Mouse (Mus musculus) limb, embryonic 13.5 days (tissue): ENCODE measurements around the gene Glis2. TPM values are rescaled to one million over a fixed set of nuclear protein-coding genes. Genes with fewer than 3 reads are reported as not detected.
A peak's percentile ranks its signal among the peaks of the same experiment; 100 is the strongest.
"Not testable (repeated sequence)": the region's sequence is repeated elsewhere in the genome, so short reads cannot be mapped to it uniquely, and the experiment has no call there.

Experiments
- ATAC-seq: fragments of 200-750 bp; cut with Nextera tagmentation; 2 replicates; pipeline ENCODE4 v1.8.0; 2017; ENCODE audit warnings: low read depth, moderate number of reproducible peaks, moderate TSS enrichment; ENCODE audit not compliant: low FRiP score
- H3K27ac ChIP-seq: fragments of 300-500 bp; sonication (generic); 2 replicates; pipeline ENCODE4 v1.5.1; 2015; ENCODE audit warnings: inconsistent platforms, mild to moderate bottlenecking, moderate library complexity
- H3K27me3 ChIP-seq: fragments of 300-500 bp; sonication (generic); 2 replicates; pipeline ENCODE4 v1.6.1; 2015; ENCODE audit warnings: mild to moderate bottlenecking, inconsistent platforms
- H3K36me3 ChIP-seq: fragments of 300-500 bp; sonication (generic); 2 replicates; pipeline ENCODE4 v1.6.1; 2015; ENCODE audit warnings: inconsistent platforms, mild to moderate bottlenecking, moderate library complexity
- H3K4me1 ChIP-seq: fragments of 300-500 bp; sonication (generic); 2 replicates; pipeline ENCODE4 v1.6.1; 2015; ENCODE audit warnings: inconsistent platforms
- H3K4me2 ChIP-seq: fragments of 300-500 bp; sonication (generic); replicated peaks from 2 replicates; pipeline ENCODE4 v1.6.1; 2015; ENCODE audit warnings: inconsistent platforms, mild to moderate bottlenecking, moderate library complexity
- H3K4me3 ChIP-seq: fragments of 300-500 bp; sonication (generic); 2 replicates; pipeline ENCODE4 v1.5.1; 2015; ENCODE audit warnings: moderate library complexity, mild to moderate bottlenecking, inconsistent platforms
- H3K9ac ChIP-seq: fragments of 300-500 bp; sonication (generic); 2 replicates; pipeline ENCODE4 v1.6.1; 2015; ENCODE audit warnings: mild to moderate bottlenecking, inconsistent platforms
- H3K9me3 ChIP-seq: fragments of 300-500 bp; sonication (generic); 2 replicates; pipeline ENCODE4 v1.6.1; 2016; ENCODE audit warnings: inconsistent platforms
- WGBS: fragments of 180-500 bp; shearing (Covaris S2); methylation state at CpG from one replicate; pipeline ENCODE4 v1.1.7; 2015; 5-methylcytosine and 5-hydroxymethylcytosine counted together
- polyA plus RNA-seq: library from polyadenylated mRNA; unstranded; fragments of >200 nt; fragmentation: Nextera tagmentation; extraction: Ambion mirVana; gene quantifications from 2 replicates; pipeline ENCODE4 v1.2.1, GENCODE M21; 2015

Gene Glis2
- polyA plus RNA-seq, 1 experiment from 2014 or later: 39.4 TPM

- Histone ChIP-seq H3K4me1 (peaks cover 45% of the 10 kb centered on the region), H3K9ac (peak overlapping the region; percentile 82), H3K9me3 (no peaks in the 10 kb centered on the region), H3K36me3 (peaks cover 10% of the 10 kb centered on the region; the same call in 1 of the 2 replicates), H3K4me3 (peak overlapping the region; percentile 65), H3K27me3 (no peaks in the 10 kb centered on the region), H3K27ac (peak overlapping the region; percentile 90), H3K4me2 (peak overlapping the region; percentile 85)
- peak; percentile 92 for ATAC-seq
- 0% methylated on average over 38 of the region's 38 CpGs for WGBS
Observed at GRCm38 (mm10) chr16:4558384-4558979, 36.0 kb upstream of the Glis2 start.

GRCm38 (mm10) chr16:4558980-4559631, 35.4 kb upstream of the Glis2 start:
- Histone ChIP-seq H3K27ac (peak overlapping the region; percentile 90), H3K4me1 (peaks cover 39% of the 10 kb centered on the region), H3K36me3 (peaks cover 10% of the 10 kb centered on the region; the same call in 1 of the 2 replicates), H3K9me3 (no peaks in the 10 kb centered on the region), H3K4me3 (peak overlapping the region; percentile 65), H3K27me3 (no peaks in the 10 kb centered on the region), H3K4me2 (peak overlapping the region; percentile 85), H3K9ac (peak overlapping the region; percentile 82)
- under 1% methylated on average over 43 of the region's 43 CpGs for WGBS
- ATAC-seq: peak; percentile 45

GRCm38 (mm10) chr16:4559715-4560144, 34.8 kb upstream of the Glis2 start, which contains the start of gene Tfap4:
Gene Tfap4 (minus strand): TSS chr16:4559854.
- no peaks in the 10 kb centered on the region for H3K27me3 ChIP-seq
- H3K27ac ChIP-seq: peak within 1 kb of the TSS; percentile 90
- ATAC-seq: peak; percentile 17; the same call in 1 of the 2 replicates
- peaks cover 10% of the 10 kb centered on the region; the same call in 1 of the 2 replicates for H3K36me3 ChIP-seq
- peak within 1 kb of the TSS; percentile 82 for H3K9ac ChIP-seq
- peak within 1 kb of the TSS; percentile 85 for H3K4me2 ChIP-seq
- no peaks in the 10 kb centered on the region for H3K9me3 ChIP-seq
- H3K4me3 ChIP-seq: peak within 1 kb of the TSS; percentile 65
- H3K4me1 ChIP-seq: peaks cover 33% of the 10 kb centered on the region
- under 1% methylated on average over 15 of the region's 17 CpGs for WGBS

- Histone ChIP-seq H3K4me3 (peak overlapping the region; percentile 65), H3K4me1 (peaks cover 28% of the 10 kb centered on the region), H3K27ac (peak overlapping the region; percentile 90), H3K27me3 (no peaks in the 10 kb centered on the region), H3K36me3 (peaks cover 6% of the 10 kb centered on the region; the same call in 1 of the 2 replicates), H3K9me3 (no peaks in the 10 kb centered on the region), H3K4me2 (peak overlapping the region; percentile 85), H3K9ac (peak overlapping the region; percentile 82)
- WGBS: 1% methylated on average over 43 of the region's 43 CpGs
- ATAC-seq: peak; percentile 25
Observed at GRCm38 (mm10) chr16:4560145-4560952, 34.2 kb upstream of the Glis2 start.

GRCm38 (mm10) chr16:4567912-4568311, 26.6 kb upstream of the Glis2 start:
- H3K36me3 ChIP-seq: no peaks in the 10 kb centered on the region
- no peak overlapping the region for H3K9ac ChIP-seq
- no peak overlapping the region for H3K4me3 ChIP-seq
- no peak overlapping the region for H3K4me2 ChIP-seq
- peaks cover 20% of the 10 kb centered on the region for H3K4me1 ChIP-seq
- H3K9me3 ChIP-seq: no peaks in the 10 kb centered on the region
- 23% methylated on average over 4 of the region's 4 CpGs for WGBS
- H3K27ac ChIP-seq: no peak overlapping the region
- peak; percentile 44; the same call in 1 of the 2 replicates for ATAC-seq
- H3K27me3 ChIP-seq: no peaks in the 10 kb centered on the region

- Histone ChIP-seq H3K4me3 (no peak overlapping the region), H3K9ac (no peak overlapping the region), H3K4me1 (peaks cover 20% of the 10 kb centered on the region), H3K27me3 (no peaks in the 10 kb centered on the region), H3K27ac (0 out of 2 replicates have a peak overlapping the region, but pooled peaks have one; percentile 39), H3K9me3 (no peaks in the 10 kb centered on the region), H3K36me3 (no peaks in the 10 kb centered on the region), H3K4me2 (0 out of 2 replicates have a peak overlapping the region, but pooled peaks have one; percentile 0)
- 36% methylated on average over 4 of the region's 4 CpGs for WGBS
- ATAC-seq: 0 out of 2 replicates have a peak, but pooled peaks have one; percentile 49
Observed at GRCm38 (mm10) chr16:4570737-4571136, 23.8 kb upstream of the Glis2 start.

- H3K4me2 ChIP-seq: no peak overlapping the region
- H3K4me3 ChIP-seq: no peak overlapping the region
- H3K36me3 ChIP-seq: no peaks in the 10 kb centered on the region
- H3K4me1 ChIP-seq: peaks cover 16% of the 10 kb centered on the region
- H3K9me3 ChIP-seq: no peaks in the 10 kb centered on the region
- H3K27me3 ChIP-seq: no peaks in the 10 kb centered on the region
- WGBS: 11% methylated on average over 2 of the region's 2 CpGs
- H3K9ac ChIP-seq: 0 out of 2 replicates have a peak overlapping the region, but pooled peaks have one; percentile 13
- H3K27ac ChIP-seq: no peak overlapping the region
- ATAC-seq: no peak
Observed at GRCm38 (mm10) chr16:4576038-4576437, 18.5 kb upstream of the Glis2 start.

GRCm38 (mm10) chr16:4576873-4577272, 17.6 kb upstream of the Glis2 start:
- Histone ChIP-seq H3K36me3 (no peaks in the 10 kb centered on the region), H3K27ac (no peak overlapping the region), H3K4me2 (no peak overlapping the region), H3K4me1 (peaks cover 9% of the 10 kb centered on the region), H3K9ac (no peak overlapping the region), H3K4me3 (no peak overlapping the region), H3K27me3 (no peaks in the 10 kb centered on the region), H3K9me3 (no peaks in the 10 kb centered on the region)
- 48% methylated on average over 2 of the region's 2 CpGs for WGBS
- no peak for ATAC-seq

- no peak for ATAC-seq
- H3K4me3 ChIP-seq: no peak overlapping the region
- no peaks in the 10 kb centered on the region for H3K9me3 ChIP-seq
- no peak overlapping the region for H3K27ac ChIP-seq
- H3K36me3 ChIP-seq: no peaks in the 10 kb centered on the region
- no peaks in the 10 kb centered on the region for H3K27me3 ChIP-seq
- H3K4me1 ChIP-seq: peaks cover 9% of the 10 kb centered on the region
- H3K9ac ChIP-seq: no peak overlapping the region
- H3K4me2 ChIP-seq: no peak overlapping the region
- WGBS: 57% methylated on average over 7 of the region's 7 CpGs
Observed at GRCm38 (mm10) chr16:4578630-4579029, 15.9 kb upstream of the Glis2 start.

GRCm38 (mm10) chr16:4581179-4581578, 13.3 kb upstream of the Glis2 start:
- H3K4me3 ChIP-seq, ATAC-seq, H3K9ac ChIP-seq, H3K27ac ChIP-seq, H3K9me3 ChIP-seq, H3K4me2 ChIP-seq, H3K27me3 ChIP-seq, H3K36me3 ChIP-seq: not testable (repeated sequence)
- H3K4me1 ChIP-seq: peaks cover 12% of the 10 kb centered on the region
- WGBS: 85% methylated on average over 4 of the region's 4 CpGs

GRCm38 (mm10) chr16:4583807-4584206, 10.7 kb upstream of the Glis2 start:
- H3K4me3 ChIP-seq: no peak overlapping the region
- ATAC-seq: no peak
- H3K4me2 ChIP-seq: no peak overlapping the region
- 82% methylated on average over 3 of the region's 3 CpGs for WGBS
- no peaks in the 10 kb centered on the region for H3K27me3 ChIP-seq
- H3K27ac ChIP-seq: no peak overlapping the region
- H3K4me1 ChIP-seq: peaks cover 21% of the 10 kb centered on the region
- H3K9ac ChIP-seq: no peak overlapping the region
- H3K9me3 ChIP-seq: no peaks in the 10 kb centered on the region
- no peaks in the 10 kb centered on the region for H3K36me3 ChIP-seq

GRCm38 (mm10) chr16:4584438-4584837, 10.1 kb upstream of the Glis2 start:
- H3K9ac ChIP-seq: no peak overlapping the region
- H3K4me1 ChIP-seq: peaks cover 21% of the 10 kb centered on the region
- H3K9me3 ChIP-seq: no peaks in the 10 kb centered on the region
- no peak overlapping the region for H3K4me3 ChIP-seq
- no peak overlapping the region for H3K4me2 ChIP-seq
- no peaks in the 10 kb centered on the region for H3K27me3 ChIP-seq
- WGBS: 78% methylated on average over 5 of the region's 5 CpGs
- ATAC-seq: no peak
- no peak overlapping the region for H3K27ac ChIP-seq
- no peaks in the 10 kb centered on the region for H3K36me3 ChIP-seq
